Mouse (Mus musculus) G1E (cell line): Measurements from ENCODE around the gene Col26a1. TPM values are rescaled to one million over a fixed set of nuclear protein-coding genes. Genes with fewer than 3 reads are reported as not detected.

Experiments
- ATAC-seq: 2 replicates; pipeline ENCODE4 v1.8.0; 2016; ENCODE audit warnings: mild to moderate bottlenecking; ENCODE audit not compliant: insufficient number of reproducible peaks, poor library complexity, low FRiP score, severe bottlenecking; ENCODE audit errors: extremely low read depth
- DNase-seq: peaks from one replicate; pipeline ENCODE4 v3.0.0; 2012; ENCODE audit warnings: low spot score
- H3K27me3 ChIP-seq: 2 replicates; pipeline ENCODE4 v1.6.1; 2012; ENCODE audit warnings: mild to moderate bottlenecking, low read length, inconsistent platforms; ENCODE audit not compliant: insufficient read depth
- H3K36me3 ChIP-seq: replicated peaks from 2 replicates; pipeline ENCODE3; 2012; ENCODE audit warnings: mild to moderate bottlenecking, inconsistent platforms
- H3K4me1 ChIP-seq: 2 replicates; pipeline ENCODE4 v1.6.1; 2012; ENCODE audit warnings: low read depth, low read length, inconsistent platforms, mixed read lengths; ENCODE audit not compliant: insufficient read depth
- H3K4me3 ChIP-seq: 2 replicates; pipeline ENCODE4 v1.5.1; 2012; ENCODE audit warnings: low read depth, mild to moderate bottlenecking, inconsistent platforms, low read length, moderate library complexity, mixed read lengths
- H3K9me3 ChIP-seq: replicated peaks from 2 replicates; pipeline ENCODE4 v1.6.1; 2012; ENCODE audit warnings: inconsistent platforms
- CTCF ChIP-seq: IDR thresholded peaks from 2 replicates; pipeline ENCODE4 v1.5.1; 2012; ENCODE audit warnings: low read depth, low read length, inconsistent platforms, mixed read lengths
- GATA1 ChIP-seq: IDR thresholded peaks from 2 replicates; pipeline ENCODE4 v1.6.1; 2012; ENCODE audit warnings: borderline replicate concordance, low read length, inconsistent platforms, mixed read lengths
- GATA2 ChIP-seq: IDR thresholded peaks from 2 replicates; pipeline ENCODE4 v1.6.1; 2012; ENCODE audit warnings: low read depth, low read length, inconsistent platforms, borderline replicate concordance
- POLR2AphosphoS5 ChIP-seq: IDR thresholded peaks from 2 replicates; pipeline ENCODE4 v1.6.1; 2012; ENCODE audit warnings: low read depth, low read length, inconsistent platforms; ENCODE audit not compliant: insufficient replicate concordance
- TAL1 ChIP-seq: conservative IDR thresholded peaks from 2 replicates; pipeline ENCODE4 v1.6.1; 2012; ENCODE audit warnings: low read depth, low read length, inconsistent platforms, mixed read lengths
- polyA plus RNA-seq: library from polyadenylated mRNA; stranded (reverse); fragments of >175 nt; gene quantifications from 2 replicates; pipeline ENCODE4 v1.2.3, GENCODE M21; 2012
- total RNA-seq, 2 experiments: library from RNA; stranded (forward) in 1 of 2; stranded (reverse) in 1 of 2; fragments of 200-1000 nt in 1 of 2; fragments of >200 nt in 1 of 2; fragmentation: Nextera tagmentation in 1 of 2; gene quantifications; 2 replicates each; pipeline ENCODE4 v1.2.3; 2014 to 2017

The Col26a1 gene
- total and polyA plus RNA-seq, 3 experiments = 0.38 TPM; not detected in 2

GRCm38 (mm10) chr5:136863961-136864674, 18.9 kb downstream of the Col26a1 start:
- no peaks in the 10 kb centered on the region for H3K36me3 ChIP-seq
- no peaks in the 10 kb centered on the region for H3K4me1 ChIP-seq
- no peaks in the 10 kb centered on the region for H3K9me3 ChIP-seq
- no peaks in the 10 kb centered on the region for H3K27me3 ChIP-seq
- ATAC-seq (no peak), DNase-seq (no peak)
- TF ChIP-seq GATA1 (no peak), POLR2AphosphoS5 (no peak), TAL1 (no peak), GATA2 (no peak), CTCF (no peak)
- H3K4me3 ChIP-seq = no peak overlapping the region

DNA sequence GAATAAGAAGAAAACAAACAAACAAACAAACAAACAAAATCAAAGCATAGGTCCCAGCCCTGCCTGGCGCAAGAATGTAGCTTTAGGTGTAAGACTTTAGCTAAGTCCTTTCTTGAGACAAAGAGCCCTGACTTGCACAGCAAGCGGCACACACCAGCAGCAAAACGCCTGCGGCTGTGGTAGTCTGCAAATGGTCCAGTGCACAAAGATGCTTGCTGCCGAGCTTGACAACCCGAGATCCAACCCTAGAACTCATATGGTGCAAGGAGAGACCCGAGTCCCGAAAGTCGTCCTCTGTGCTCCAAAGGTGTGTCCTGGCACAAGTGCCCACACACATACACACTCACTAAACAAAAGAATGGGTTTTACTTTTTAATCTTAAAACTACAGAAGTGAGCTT, 19.7 kb downstream of the Col26a1 start:
- Histone ChIP-seq H3K36me3 (no peaks in the 10 kb centered on the region), H3K9me3 (no peaks in the 10 kb centered on the region), H3K27me3 (no peaks in the 10 kb centered on the region), H3K4me1 (no peaks in the 10 kb centered on the region), H3K4me3 (no peak overlapping the region)
- ATAC-seq = no peak
- no peak for DNase-seq
- TF ChIP-seq GATA1 = no peak
- TF ChIP-seq POLR2AphosphoS5 = no peak
- TF ChIP-seq GATA2 = no peak
- no peak for TF ChIP-seq CTCF
- TF ChIP-seq TAL1 = no peak

DNA sequence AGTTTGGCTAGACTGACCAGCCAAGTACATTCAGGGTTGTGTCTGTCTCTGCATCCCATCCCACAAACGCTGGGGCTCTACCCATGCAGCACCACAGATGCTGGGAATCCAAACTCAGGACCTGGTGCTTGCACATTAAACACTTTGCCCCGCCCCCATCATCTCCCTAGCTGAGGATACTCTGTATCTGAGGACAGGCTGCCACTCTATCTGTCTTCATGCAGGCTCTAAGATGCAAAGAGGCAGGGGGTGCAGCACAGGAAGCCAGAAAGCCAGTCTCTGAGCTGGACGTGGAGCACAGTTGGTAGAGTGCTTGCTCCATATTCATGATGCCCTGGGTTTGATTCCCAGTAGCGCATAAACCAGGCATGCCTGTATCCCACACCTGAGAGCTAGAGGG, 20.2 kb downstream of the Col26a1 start:
- ATAC-seq (no peak), DNase-seq (no peak)
- no peaks in the 10 kb centered on the region for H3K4me1 ChIP-seq
- no peak overlapping the region for H3K4me3 ChIP-seq
- H3K27me3 ChIP-seq = no peaks in the 10 kb centered on the region
- TF ChIP-seq GATA2 (no peak), CTCF (no peak), POLR2AphosphoS5 (no peak), TAL1 (no peak), GATA1 (no peak)
- H3K36me3 ChIP-seq = no peaks in the 10 kb centered on the region
- no peaks in the 10 kb centered on the region for H3K9me3 ChIP-seq

- H3K4me3 ChIP-seq = no peak overlapping the region
- H3K4me1 ChIP-seq = no peaks in the 10 kb centered on the region
- H3K36me3 ChIP-seq = no peaks in the 10 kb centered on the region
- no peaks in the 10 kb centered on the region for H3K27me3 ChIP-seq
- DNase-seq = no peak
- ATAC-seq = no peak
- TF ChIP-seq GATA2 (no peak), POLR2AphosphoS5 (no peak), TAL1 (no peak)
- no peaks in the 10 kb centered on the region for H3K9me3 ChIP-seq
These were observed 21.6 kb downstream of the Col26a1 start for GRCm38 (mm10) chr5:136861191-136861940.

- H3K27me3 ChIP-seq = no peaks in the 10 kb centered on the region
- DNase-seq (no peak), ATAC-seq (no peak)
- no peak for TF ChIP-seq GATA2
- no peak for TF ChIP-seq GATA1
- no peak for TF ChIP-seq TAL1
- no peak for TF ChIP-seq POLR2AphosphoS5
- TF ChIP-seq CTCF = no peak
- H3K36me3 ChIP-seq = no peaks in the 10 kb centered on the region
- H3K4me1 ChIP-seq = no peaks in the 10 kb centered on the region
- no peak overlapping the region for H3K4me3 ChIP-seq
- H3K9me3 ChIP-seq = no peaks in the 10 kb centered on the region
These were observed 32.3 kb downstream of the Col26a1 start for GRCm38 (mm10) chr5:136850716-136851115.

DNA sequence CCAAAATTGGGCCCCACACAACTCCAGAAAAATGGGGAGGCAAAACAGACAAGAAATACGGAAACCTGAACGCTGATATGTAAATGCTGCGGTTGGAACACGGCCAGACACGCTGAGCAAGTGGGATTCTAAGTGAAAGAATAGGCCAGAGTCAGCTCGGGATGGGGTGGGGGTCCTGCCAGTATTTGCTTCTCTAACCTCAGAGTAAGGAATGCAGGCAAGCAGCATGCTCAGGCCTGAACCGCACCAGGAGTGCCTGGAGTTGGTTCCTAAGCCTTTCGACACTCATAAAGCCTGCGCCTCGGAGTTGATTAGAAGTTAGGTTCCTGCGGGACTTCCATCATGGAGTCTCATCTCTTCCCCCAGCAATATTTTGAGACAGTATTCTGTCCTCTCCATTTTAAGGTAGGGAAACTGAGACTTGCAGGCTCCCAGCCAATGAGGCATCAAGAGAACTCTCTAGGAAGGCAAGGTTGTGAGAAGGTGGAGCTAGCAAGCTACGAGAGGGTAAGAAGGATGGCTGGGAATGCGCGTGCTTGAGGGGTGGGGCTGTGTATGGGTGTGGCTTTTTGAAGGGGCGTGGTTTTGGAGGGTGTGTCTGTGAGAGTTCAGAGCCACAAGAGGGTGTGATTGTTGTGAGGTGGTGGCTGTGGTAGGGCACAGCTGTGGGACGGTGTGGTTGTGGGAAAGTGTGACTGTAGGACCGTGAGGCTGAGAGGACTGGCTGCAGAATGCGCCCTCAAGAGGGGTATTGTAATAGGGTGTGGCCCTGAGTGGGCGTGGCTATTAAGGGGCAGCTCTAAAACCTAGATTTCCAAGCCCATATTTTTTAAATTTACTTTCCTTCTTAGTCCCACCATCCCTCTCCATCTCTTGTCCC, 36.4 kb downstream of the Col26a1 start:
- DNase-seq = no peak
- TF ChIP-seq GATA2 = no peak
- no peak for TF ChIP-seq POLR2AphosphoS5
- no peak for TF ChIP-seq TAL1
- no peak for TF ChIP-seq GATA1
- TF ChIP-seq CTCF = no peak
- Histone ChIP-seq H3K27me3 (no peaks in the 10 kb centered on the region), H3K9me3 (no peaks in the 10 kb centered on the region), H3K4me3 (no peak overlapping the region), H3K4me1 (no peaks in the 10 kb centered on the region), H3K36me3 (no peaks in the 10 kb centered on the region)
- ATAC-seq = no peak
